Mouse (Mus musculus): Measurements from ENCODE around the gene Emilin2. TPM values are rescaled to one million over a fixed set of nuclear protein-coding genes. Genes with fewer than 3 reads are reported as not detected.

Emilin2 gene
- polyA plus RNA-seq, 1 experiment: 10.1 TPM

- no peak for DNase-seq (ENCODE audit: low read depth)
Observed at GRCm38 (mm10) chr17:71300338-71300737, 11.4 kb downstream of the Emilin2 start.

- no peak for DNase-seq (ENCODE audit: low read depth)
Observed at GRCm38 (mm10) chr17:71299879-71300278, 11.9 kb downstream of the Emilin2 start.

- DNase-seq (ENCODE audit: low read depth): no peak
Observed at GRCm38 (mm10) chr17:71294570-71294969, 17.2 kb downstream of the Emilin2 start.

- no peak for DNase-seq (ENCODE audit: low read depth)
Observed at GRCm38 (mm10) chr17:71292897-71293296, 18.9 kb downstream of the Emilin2 start.

GRCm38 (mm10) chr17:71291897-71292420 lies 19.8 kb downstream of the Emilin2 start:
- DNase-seq (ENCODE audit: low read depth): no peak

- DNase-seq (ENCODE audit: low read depth): no peak
Observed at GRCm38 (mm10) chr17:71290486-71291410, 21.0 kb downstream of the Emilin2 start.

GRCm38 (mm10) chr17:71289572-71290176 lies 22.1 kb downstream of the Emilin2 start:
- no peak for DNase-seq (ENCODE audit: low read depth)

GRCm38 (mm10) chr17:71288808-71289548 lies 22.8 kb downstream of the Emilin2 start:
- no peak for DNase-seq (ENCODE audit: low read depth)

- DNase-seq (ENCODE audit: low read depth): no peak
Observed at GRCm38 (mm10) chr17:71288145-71288758, 23.5 kb downstream of the Emilin2 start.

- no peak for DNase-seq (ENCODE audit: low read depth)
Observed at GRCm38 (mm10) chr17:71287586-71287985, 24.2 kb downstream of the Emilin2 start.

GRCm38 (mm10) chr17:71285929-71286328 lies 25.8 kb downstream of the Emilin2 start:
- DNase-seq (ENCODE audit: low read depth): no peak

GRCm38 (mm10) chr17:71284890-71285289 lies 26.9 kb downstream of the Emilin2 start:
- DNase-seq (ENCODE audit: low read depth): no peak

GRCm38 (mm10) chr17:71283237-71283636 lies 28.5 kb downstream of the Emilin2 start:
- no peak for DNase-seq (ENCODE audit: low read depth)

- DNase-seq (ENCODE audit: low read depth): no peak
Observed at GRCm38 (mm10) chr17:71282716-71283115, 29.1 kb downstream of the Emilin2 start.

GRCm38 (mm10) chr17:71277701-71278491 lies 33.9 kb downstream of the Emilin2 start:
- DNase-seq (ENCODE audit: low read depth): no peak

- DNase-seq (ENCODE audit: low read depth): no peak
Observed at GRCm38 (mm10) chr17:71276771-71277170, 35.0 kb downstream of the Emilin2 start.

- DNase-seq (ENCODE audit: low read depth): no peak
Observed at GRCm38 (mm10) chr17:71273901-71274300, 37.9 kb downstream of the Emilin2 start.

GRCm38 (mm10) chr17:71268599-71268998 lies 43.2 kb downstream of the Emilin2 start:
- DNase-seq (ENCODE audit: low read depth): no peak

- DNase-seq (ENCODE audit: low read depth): no peak
Observed at GRCm38 (mm10) chr17:71268152-71268551, 43.6 kb downstream of the Emilin2 start.

GRCm38 (mm10) chr17:71267374-71267773 lies 44.4 kb downstream of the Emilin2 start:
- DNase-seq (ENCODE audit: low read depth): no peak
